In genomic region chr15:77740511-77741297, GRCm38 (mm10) we compare ENCODE assay signal across 13 mouse cellular contexts. TPM values are rescaled to one million over a fixed set of nuclear protein-coding genes. Genes with fewer than 3 reads are reported as not detected.
DNase-seq lines count a peak whose midpoint lies in the region; ATAC-seq and TF ChIP-seq lines count a peak whose summit lies in the region.
"Had no signal": no experiment of that assay in that cellular context is flagged by ENCODE, and none has a peak within 500 bp of the region (broad histone marks: within the 10 kb centered on the region; RNA-seq: fewer than 3 reads in every experiment).

No protein-coding gene starts in this region.

- in situ Hi-C loops in Patski (cut with MboI; ENCODE audit: low pct_unique_long_range_greater_than_20kb), result no loop called here

- H3K4me1 ChIP-seq in liver, embryonic 14.5 days (replicated peaks; ENCODE audit: control insufficient read depth in 2 of 2, insufficient read depth in 2 of 2, low read length in 1 of 2), result no peaks in the 10 kb centered on the region
- H3K4me1 ChIP-seq: limb, embryonic 13.5 days; midbrain, embryonic 15.5 days had no signal

- H3K4me2 ChIP-seq in liver, embryonic 14.5 days (ENCODE audit: low read depth), result no peak overlapping the region
- H3K4me2 ChIP-seq: limb, embryonic 13.5 days; midbrain, embryonic 15.5 days had no signal

- H3K27me3 ChIP-seq in Patski, result no peaks in the 10 kb centered on the region
- no peaks in the 10 kb centered on the region for H3K27me3 ChIP-seq in liver, embryonic 14.5 days (ENCODE audit: control insufficient read depth, insufficient read depth, low read length)
- H3K27me3 ChIP-seq: limb, embryonic 13.5 days; midbrain, embryonic 15.5 days had no signal

- DNase-seq in heart, postnatal 4 days, result peak; percentile 3
- no peak for DNase-seq in heart, postnatal 10 days
- DNase-seq in A20 (ENCODE audit: low read depth, low spot score) (peak; percentile 17), Patski (ENCODE audit: low read depth, low spot score) (no peak)
- no peak for DNase-seq in liver, embryonic 14.5 days (ENCODE audit: low read depth in 3 of 3, low spot score in 3 of 3)
- no peak for DNase-seq in urinary bladder, postnatal 4 days (ENCODE audit: low spot score in 2 of 2)
- no peak for DNase-seq in right cerebral cortex, adult 18-20 months
- no peak for DNase-seq in c-Kit-positive CD71-positive TER-119-positive erythroid progenitor cells, embryonic 14.5 days (ENCODE audit: low spot score)
- DNase-seq: thymus, adult 18-20 months had no signal

- H3K36me3 ChIP-seq in liver, embryonic 14.5 days (replicated peaks; ENCODE audit: control insufficient read depth, insufficient read depth, low read depth), result peaks cover 9% of the 10 kb centered on the region
- H3K36me3 ChIP-seq: G1E; limb, embryonic 13.5 days; midbrain, embryonic 15.5 days had no signal

- WGBS in liver, embryonic 14.5 days (ENCODE audit: insufficient replicate concordance), result 67% methylated on average over 9 of the region's 9 CpGs

- POLR2A ChIA-PET in Patski (lab: Charles Lee), result no interaction called here

- H3K9me3 ChIP-seq in liver, embryonic 14.5 days (ENCODE audit: control insufficient read depth, low read length), result no peaks in the 10 kb centered on the region
- H3K9me3 ChIP-seq: G1E; limb, embryonic 13.5 days; midbrain, embryonic 15.5 days had no signal

- peak; percentile 49 for TF ChIP-seq CTCF in Patski (IDR thresholded peaks at IDR 0.05)
- peak; percentile 67 for TF ChIP-seq CTCF in liver, embryonic 14.5 days (IDR thresholded peaks at IDR 0.05; ENCODE audit: low read depth)

- no peak overlapping the region for H3K4me3 ChIP-seq in liver, embryonic 14.5 days (ENCODE audit: insufficient read depth in 1 of 2, low read depth in 2 of 2, low read length in 2 of 2)
- H3K4me3 ChIP-seq: limb, embryonic 13.5 days; midbrain, embryonic 15.5 days had no signal

- intact Hi-C loops in heart, postnatal 10 days (cut with DNase I), result no loop called here

- H3K9ac ChIP-seq in liver, embryonic 14.5 days (replicated peaks), result no peak overlapping the region
- H3K9ac ChIP-seq: limb, embryonic 13.5 days; midbrain, embryonic 15.5 days had no signal

- CTCF ChIA-PET in Patski (lab: Charles Lee), result interaction anchor here (1.0 to 1.9 kb wide), 3 partner anchors 10 to 343 kb away, joined by 3 to 9 read pairs (median 4); partner anchors contain the start of gene Apol8

- TF ChIP-seq EP300 in liver, embryonic 14.5 days (IDR thresholded peaks at IDR 0.05; ENCODE audit: low read depth), result no peak

- H3K27ac ChIP-seq in liver, embryonic 14.5 days, result no peak overlapping the region
- H3K27ac ChIP-seq: limb, embryonic 13.5 days; midbrain, embryonic 15.5 days had no signal

- ATAC-seq in Patski, result no peak
- peak; percentile 45; the same call in 1 of the 2 replicates for ATAC-seq in liver, embryonic 14.5 days (ENCODE audit: insufficient read depth)
- ATAC-seq: midbrain, embryonic 15.5 days had no signal

RNA-seq across cellular contexts. Expression of gene Apol9b, which starts 11.9 kb away (rescaled TPM):
- under 1 TPM in 1 of 2 experiments, not detected in 1; 0.41 TPM for total RNA-seq in heart, postnatal 4 days (2021)
- total RNA-seq in heart, postnatal 10 days (2021), result not detected
- polyA plus RNA-seq in Patski (2021), result 0.33 TPM
- polyA plus RNA-seq in liver, embryonic 14.5 days (2012; rRNA removed), result 0.04 and 0.05 TPM in 2 replicates
- 0.06 TPM in 1 of 2 replicates, not detected in the other for polyA plus RNA-seq in liver, embryonic 14.5 days (2014; fragmentation: Nextera tagmentation; extraction: Ambion mirVana)
- total RNA-seq: G1E; heart, postnatal 25 days had no signal
- polyA plus RNA-seq: G1E; limb, embryonic 13.5 days; midbrain, embryonic 15.5 days had no signal

RNA-seq across cellular contexts. Expression of gene Apol8, which starts 16.1 kb away (rescaled TPM):
- under 1 TPM; 0.17 to 0.38 TPM for total RNA-seq in heart, postnatal 4 days (2021)
- total RNA-seq in heart, postnatal 10 days (2021), result not detected
- polyA plus RNA-seq in Patski (2021), result 0.37 TPM
- polyA plus RNA-seq in liver, embryonic 14.5 days (2012; rRNA removed), result 32.6 and 43.9 TPM in 2 replicates
- polyA plus RNA-seq in liver, embryonic 14.5 days (2014; fragmentation: Nextera tagmentation; extraction: Ambion mirVana), result 12.7 and 13.5 TPM in 2 replicates
- total RNA-seq: heart, postnatal 25 days had no signal
- polyA plus RNA-seq: G1E; limb, embryonic 13.5 days had no signal

RNA-seq across cellular contexts. Expression of gene Apol7e, which starts 42.0 kb away (rescaled TPM):
- under 1 TPM in 1 of 2 experiments, not detected in 1; 0.12 TPM for total RNA-seq in heart, postnatal 4 days (2021)
- under 1 TPM in 1 of 2 experiments, not detected in 1; 0.15 TPM for total RNA-seq in heart, postnatal 10 days (2021)
- 0.04 TPM for polyA plus RNA-seq in Patski (2021)
- polyA plus RNA-seq in liver, embryonic 14.5 days (2012; rRNA removed), result 0.02 TPM in 1 of 2 replicates, not detected in the other
- not detected in 2 replicates for polyA plus RNA-seq in liver, embryonic 14.5 days (2014; fragmentation: Nextera tagmentation; extraction: Ambion mirVana)
- total RNA-seq: G1E; heart, postnatal 25 days had no signal
- polyA plus RNA-seq: G1E; limb, embryonic 13.5 days; midbrain, embryonic 15.5 days had no signal

Comparison
In these comparisons a context has a peak if more than half of its experiments do, and no peak if none do; other contexts are left out.
1. DNase-seq: peak in heart, postnatal 4 days (single experiment) and A20 (single experiment); none in heart, postnatal 10 days (0 of 2), Patski (single experiment), liver, embryonic 14.5 days (0 of 3), urinary bladder, postnatal 4 days (0 of 2), right cerebral cortex, adult 18-20 months (single experiment) and c-Kit-positive CD71-positive TER-119-positive erythroid progenitor cells, embryonic 14.5 days (single experiment).